Mouse (Mus musculus) heart, adult 8-10 months (tissue): ENCODE results near the gene Gm49393. TPM values are rescaled to one million over a fixed set of nuclear protein-coding genes. Genes with fewer than 3 reads are reported as not detected.
"Not testable (repeated sequence)": the region's sequence is repeated elsewhere in the genome, so short reads cannot be mapped to it uniquely, and the experiment has no call there.

ENCODE experiments used
- DNase-seq: peaks from one replicate; pipeline ENCODE4 v3.0.0; 2022; ENCODE audit warnings: low spot score
- total RNA-seq, 4 experiments: library from RNA; stranded (reverse); gene quantifications; 2 replicates each; pipeline ENCODE4 v1.2.4; 2022

The Gm49393 gene
- total RNA-seq: not detected

GRCm38 (mm10) chr13:60935490-60935889 lies at the start of gene Gm49393:
Gene Gm49393, minus strand, starts transcription at chr13:60935590.
- DNase-seq: not testable (repeated sequence)

- not testable (repeated sequence) for DNase-seq
These were observed 36.9 kb upstream of the Gm49393 start for GRCm38 (mm10) chr13:60972319-60972718.

DNA sequence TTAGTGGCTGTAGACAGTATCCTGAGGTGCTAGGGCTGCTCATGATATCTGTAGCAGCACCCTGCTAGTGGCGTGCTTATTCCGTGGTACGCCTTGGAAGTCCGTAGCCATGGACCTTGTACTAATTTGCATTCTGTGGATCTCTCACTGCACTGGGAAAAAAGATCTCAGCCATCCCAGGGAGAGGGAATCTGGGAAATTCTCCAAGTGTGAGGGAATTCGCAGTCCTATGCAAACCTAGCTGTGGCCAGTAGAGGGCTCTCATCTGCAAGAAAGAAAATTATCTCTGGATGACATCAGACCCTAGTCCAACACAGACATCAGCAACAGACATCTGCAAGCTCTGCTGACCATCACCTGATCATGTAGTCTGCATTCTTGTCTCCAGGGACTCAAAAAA lies 28.6 kb upstream of the Gm49393 start:
- not testable (repeated sequence) for DNase-seq

- DNase-seq: peak; percentile 48
These were observed 26.3 kb upstream of the Gm49393 start for GRCm38 (mm10) chr13:60961706-60962105.

- not testable (repeated sequence) for DNase-seq
These were observed 6.5 kb upstream of the Gm49393 start, which contains the start of gene Tpbpa for GRCm38 (mm10) chr13:60941884-60942283. Gene Tpbpa, minus strand, starts transcription at chr13:60941984.

DNA sequence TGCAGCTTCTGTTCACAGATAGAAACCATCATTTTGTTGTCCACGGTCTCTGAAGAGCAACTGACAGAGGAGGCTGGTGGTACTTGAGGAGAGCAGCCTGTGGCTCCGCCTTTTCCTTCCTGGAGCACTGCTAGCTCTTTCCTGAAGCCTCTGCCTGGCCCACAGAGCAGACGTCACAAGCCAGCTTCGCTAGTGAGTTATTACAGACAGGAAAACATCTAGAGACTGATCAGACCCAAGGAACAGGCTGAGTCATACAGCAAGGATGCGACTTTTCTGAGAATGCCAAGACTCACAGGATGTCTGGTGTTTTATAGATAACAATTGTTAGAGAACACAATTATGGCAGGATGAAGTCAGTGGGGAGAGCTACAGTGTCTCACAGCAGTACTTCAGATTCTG lies 1.1 kb upstream of the Gm49393 start, which contains the start of the genes Gm49391 and Ctla2a:
Gene Gm49391 (minus strand): TSS at position 72 of the 402 bp plus-strand sequence.
Gene Ctla2a (minus strand): TSS at position 126 of the 402 bp plus-strand sequence.
- DNase-seq: peak; percentile 81

GRCm38 (mm10) chr13:60904780-60905179 lies 30.6 kb downstream of the Gm49393 start, which contains the start of gene Tpbpb:
Gene Tpbpb, minus strand, starts transcription at chr13:60904880.
- DNase-seq: not testable (repeated sequence)

GRCm38 (mm10) chr13:60897328-60897727 lies 38.1 kb downstream of the Gm49393 start, which contains the start of gene Ctla2b:
Gene Ctla2b, minus strand, starts transcription at chr13:60897447.
- peak; percentile 86 for DNase-seq

GRCm38 (mm10) chr13:60896794-60897193 lies 38.6 kb downstream of the Gm49393 start, which contains the start of gene Gm49392:
Gene Gm49392, minus strand, starts transcription at chr13:60896894.
- DNase-seq: not testable (repeated sequence)

- no peak for DNase-seq
These were observed 39.8 kb downstream of the Gm49393 start for GRCm38 (mm10) chr13:60895406-60896160.

GRCm38 (mm10) chr13:60892301-60892700 lies 43.1 kb downstream of the Gm49393 start:
- DNase-seq: no peak

DNA sequence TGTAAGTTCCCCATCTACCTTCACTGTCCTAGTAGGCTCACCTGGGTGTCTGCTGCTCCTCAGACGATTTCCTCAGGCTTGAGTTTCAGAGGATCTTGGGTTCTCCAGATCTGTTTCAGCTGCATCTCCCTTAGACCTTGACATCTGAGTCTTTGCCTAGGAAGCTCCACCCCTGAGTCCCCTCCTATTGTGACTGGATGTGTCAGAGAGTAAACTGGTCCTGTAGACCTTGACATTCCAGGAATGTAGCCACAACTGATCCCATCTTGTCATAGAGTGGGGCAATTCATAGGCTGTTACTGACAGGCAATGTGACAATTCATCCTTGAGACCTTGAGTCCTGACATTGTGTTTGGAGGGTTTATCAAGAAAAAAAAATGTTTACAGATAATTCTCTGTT lies 71.1 kb downstream of the Gm49393 start, which contains the start of gene 4930486L24Rik:
Gene 4930486L24Rik (minus strand): TSS at position 195 of the 400 bp plus-strand sequence.
- DNase-seq: no peak

DNA sequence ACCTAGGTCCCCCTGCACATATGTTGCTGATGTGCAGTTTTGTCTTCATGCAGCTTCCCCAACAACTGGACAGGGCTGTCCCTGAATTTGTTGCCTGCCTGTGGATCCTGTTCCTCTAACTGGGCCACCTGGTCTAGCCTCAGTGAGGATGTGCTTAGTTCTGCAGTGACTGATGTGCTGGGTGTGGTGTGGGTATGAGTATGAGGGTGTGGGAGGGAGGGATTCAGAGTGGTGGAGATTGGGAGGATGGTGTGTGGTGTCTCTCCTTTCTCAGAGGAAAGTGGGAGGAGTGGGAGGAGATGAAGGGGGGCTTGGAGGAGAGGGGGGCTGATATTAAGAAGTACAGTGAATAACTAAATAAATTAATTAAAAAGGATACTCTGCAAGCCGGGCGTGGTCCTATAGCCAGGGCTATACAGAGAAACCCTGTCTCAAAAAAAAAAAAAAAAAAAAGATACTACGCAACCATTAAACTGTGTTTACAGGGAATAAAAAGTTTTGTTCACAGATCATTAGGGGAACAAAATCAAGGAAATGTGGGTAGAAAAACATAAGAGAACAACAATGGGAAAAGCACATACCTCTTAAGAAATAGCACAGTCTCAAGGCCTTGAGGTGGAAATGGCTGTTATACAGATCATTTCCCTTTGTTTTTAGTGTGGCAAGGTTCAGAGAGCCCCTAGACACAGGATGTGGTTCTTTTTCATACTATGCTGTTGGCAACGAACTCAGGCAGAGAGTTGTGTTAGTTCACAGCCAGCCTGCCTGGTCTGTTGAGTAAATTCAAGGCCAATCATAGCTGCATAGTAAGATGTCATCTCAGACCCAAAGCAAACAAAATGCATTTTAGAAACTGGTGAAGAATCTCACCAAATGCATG lies 86.9 kb downstream of the Gm49393 start:
- DNase-seq: peak; percentile 53

DNA sequence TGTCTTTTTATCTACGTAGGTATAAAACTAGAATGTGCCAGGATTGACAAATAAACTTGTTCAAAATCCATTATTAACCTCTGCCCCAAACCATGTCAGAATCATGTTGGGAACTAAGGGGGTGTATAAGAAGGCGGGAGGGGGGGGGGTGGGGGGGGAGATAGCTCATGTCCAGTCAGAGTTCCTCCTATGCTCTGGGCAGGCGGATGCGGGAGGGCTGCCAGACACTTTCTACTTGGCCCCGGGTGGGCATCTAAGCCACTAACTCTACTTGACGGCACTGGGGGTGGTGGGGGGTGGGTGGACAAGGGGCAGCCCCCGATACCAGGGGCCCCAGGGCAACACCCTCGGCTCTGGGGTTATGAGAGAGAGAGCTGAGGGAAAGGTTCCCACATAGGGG lies 92.2 kb downstream of the Gm49393 start:
- DNase-seq: no peak

- DNase-seq: no peak
These were observed 92.7 kb downstream of the Gm49393 start for GRCm38 (mm10) chr13:60842703-60843102.

GRCm38 (mm10) chr13:60839353-60839902 lies 96.0 kb downstream of the Gm49393 start:
- DNase-seq: no peak

DNA sequence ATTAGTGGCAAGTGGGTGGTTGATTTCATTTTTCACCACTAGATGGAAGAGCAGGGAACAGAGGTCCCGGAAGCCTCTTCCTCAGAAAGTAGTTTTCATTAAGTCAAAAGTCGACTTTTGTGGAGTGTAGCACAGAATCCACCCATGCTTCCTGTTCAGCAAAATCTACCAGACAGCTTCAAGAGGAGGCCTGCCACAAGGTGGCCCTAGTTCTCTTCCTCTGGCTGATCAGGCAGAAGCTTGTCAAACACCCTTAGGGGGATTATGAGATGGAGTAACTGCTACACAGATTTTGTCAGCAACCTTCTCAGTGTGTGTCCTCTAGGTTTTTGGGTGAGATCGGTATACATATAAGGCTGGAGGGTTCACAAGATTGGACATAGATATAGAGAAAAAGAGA lies 109.3 kb downstream of the Gm49393 start:
- DNase-seq: peak; percentile 38

GRCm38 (mm10) chr13:60820486-60821175 lies 114.8 kb downstream of the Gm49393 start:
- DNase-seq: no peak

GRCm38 (mm10) chr13:60819469-60819868 lies 115.9 kb downstream of the Gm49393 start:
- DNase-seq: peak; percentile 15

GRCm38 (mm10) chr13:60813722-60814121 lies 121.7 kb downstream of the Gm49393 start:
- peak; percentile 3 for DNase-seq

GRCm38 (mm10) chr13:60812768-60813167 lies 122.6 kb downstream of the Gm49393 start:
- DNase-seq: no peak
